Mouse (Mus musculus) common myeloid progenitor, adult 5-6 weeks (primary cell): ENCODE results near the gene Olfr27. TPM values are rescaled to one million over a fixed set of nuclear protein-coding genes. Genes with fewer than 3 reads are reported as not detected.

Source experiments
- ATAC-seq: replicated peaks from 2 replicates; pipeline ENCODE4 v1.8.0; 2016; ENCODE audit warnings: low read depth, mild to moderate bottlenecking, moderate TSS enrichment, inconsistent platforms; ENCODE audit not compliant: poor library complexity, severe bottlenecking
- total RNA-seq: library from RNA; stranded (forward); fragments of 200-1000, 187-1606 nt; gene quantifications from 2 replicates; pipeline ENCODE4 v1.2.3, GENCODE M21; 2017

Gene Olfr27
- not detected in 2 replicates for total RNA-seq

- no peak for ATAC-seq
These were observed at the start of gene Olfr27 for GRCm38 (mm10) chr9:39127831-39128230. Gene Olfr27 (plus strand): TSS chr9:39128131.

DNA sequence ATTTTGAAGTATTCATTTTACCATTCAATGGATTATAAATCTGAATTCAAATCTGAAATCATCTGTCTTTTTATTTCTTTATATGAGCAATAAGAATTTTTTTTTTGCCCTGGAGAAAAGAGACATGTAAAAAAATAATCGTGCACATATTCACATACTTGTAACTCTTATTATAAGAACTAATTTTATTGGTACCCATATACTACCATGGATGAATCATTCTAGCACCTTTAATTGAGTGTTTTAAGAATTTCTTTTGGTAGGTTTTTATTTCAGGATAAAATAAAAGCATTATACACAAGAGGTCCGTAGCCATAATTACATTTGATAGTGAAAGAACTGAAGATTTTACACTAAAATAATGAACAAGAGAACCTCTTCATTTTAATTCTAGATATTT is 49.1 kb upstream of the Olfr27 start, which contains the start of gene Olfr938:
TSS of gene Olfr938 (minus strand) at position 101 of the 400 bp plus-strand sequence.
- no peak for ATAC-seq

DNA sequence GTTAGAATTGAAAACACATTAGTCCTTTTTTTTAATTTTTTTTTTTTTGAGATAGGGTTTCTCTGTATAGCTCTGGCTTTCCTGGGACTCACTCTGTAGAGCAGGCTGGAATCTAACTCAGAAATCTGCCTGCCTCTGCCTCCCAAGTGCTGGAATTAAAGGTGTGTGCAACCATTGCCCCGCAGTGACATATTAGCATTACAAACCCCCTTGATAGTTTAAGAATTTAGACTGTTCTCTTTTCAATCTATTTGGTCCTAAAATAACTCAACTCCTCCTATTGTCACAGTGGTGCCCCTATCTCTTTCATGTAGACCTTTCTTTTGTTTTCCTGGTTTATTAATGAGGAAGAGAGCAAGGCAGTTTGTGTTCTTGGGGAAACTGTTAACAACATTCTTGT is 605 bp upstream of the Olfr27 start:
- no peak for ATAC-seq

- ATAC-seq, result no peak
These were observed 24.5 kb downstream of the Olfr27 start for GRCm38 (mm10) chr9:39152401-39152800.

- no peak for ATAC-seq
These were observed 38.1 kb downstream of the Olfr27 start, which contains the start of gene Olfr943 for GRCm38 (mm10) chr9:39166004-39166403. Gene Olfr943 (plus strand): TSS chr9:39166304.

Other genes starting within 250 kb of the Olfr27 start
- not detected in 2 replicates for gene Olfr930, start 198.3 kb upstream of the Olfr27 start, total RNA-seq
- gene Olfr933, start 155.8 kb upstream of the Olfr27 start, total RNA-seq, result not detected in 2 replicates
- not detected in 2 replicates for gene Olfr934, start 139.8 kb upstream of the Olfr27 start, total RNA-seq
- not detected in 2 replicates for gene Olfr935, start 128.4 kb upstream of the Olfr27 start, total RNA-seq
- not detected in 2 replicates for gene Olfr146, start 104.8 kb upstream of the Olfr27 start, total RNA-seq
- not detected in 2 replicates for gene Olfr937, start 63.2 kb upstream of the Olfr27 start, total RNA-seq
- not detected in 2 replicates for gene Olfr938, start 49.2 kb upstream of the Olfr27 start, total RNA-seq
- not detected in 2 replicates for gene Olfr943, start 38.2 kb downstream of the Olfr27 start, total RNA-seq
- not detected in 2 replicates for gene Olfr944, start 73.8 kb downstream of the Olfr27 start, total RNA-seq
- not detected in 2 replicates for gene Olfr1537, start 121.9 kb downstream of the Olfr27 start, total RNA-seq
- gene Olfr945, start 148.7 kb downstream of the Olfr27 start, total RNA-seq, result not detected in 2 replicates
- not detected in 2 replicates for gene Olfr948, start 197.9 kb downstream of the Olfr27 start, total RNA-seq